Mouse (Mus musculus) spleen, adult 2 months (tissue): ENCODE data around the gene Lactbl1. TPM values are rescaled to one million over a fixed set of nuclear protein-coding genes. Genes with fewer than 3 reads are reported as not detected.

Source experiments
- DNase-seq, 2 experiments: peaks; one replicate each; pipeline versions ENCODE4 v3.0.0 to v3.0.0-alpha.2; 2012 to 2021; ENCODE audit warnings: low spot score in 2 of 2, low read depth in 1 of 2
- H3K27ac ChIP-seq: fragments of 200-500 bp; 2 replicates; pipeline ENCODE4 v1.5.1; 2012; ENCODE audit warnings: low read length, inconsistent platforms; ENCODE audit not compliant: insufficient read depth
- H3K27me3 ChIP-seq: fragments of 200-500 bp; 2 replicates; pipeline ENCODE4 v1.6.1; 2012; ENCODE audit warnings: mild to moderate bottlenecking, moderate library complexity, low read length, inconsistent platforms; ENCODE audit not compliant: control insufficient read depth, insufficient read depth
- H3K36me3 ChIP-seq: fragments of 200-500 bp; 2 replicates; pipeline ENCODE4 v1.6.1; 2012; ENCODE audit warnings: mild to moderate bottlenecking, low read length, inconsistent platforms; ENCODE audit not compliant: control insufficient read depth, insufficient read depth
- H3K4me1 ChIP-seq: fragments of 200-500 bp; 2 replicates; pipeline ENCODE4 v1.6.1; 2011; ENCODE audit warnings: inconsistent platforms; ENCODE audit not compliant: control insufficient read depth, insufficient read depth, insufficient read length
- H3K4me3 ChIP-seq: fragments of 200-500 bp; 2 replicates; pipeline ENCODE4 v1.5.1; 2011; ENCODE audit warnings: mild to moderate bottlenecking, inconsistent platforms; ENCODE audit not compliant: insufficient read depth, insufficient read length; ENCODE audit errors: extremely low read depth
- CTCF ChIP-seq: fragments of 200-500 bp; IDR thresholded peaks from 2 replicates; pipeline ENCODE4 v1.5.1; 2011; ENCODE audit warnings: mild to moderate bottlenecking, inconsistent platforms; ENCODE audit not compliant: insufficient read depth, insufficient read length, insufficient replicate concordance; ENCODE audit errors: extremely low read depth
- POLR2A ChIP-seq: fragments of 200-500 bp; IDR thresholded peaks from 2 replicates; pipeline ENCODE4 v1.6.1; 2011; ENCODE audit warnings: low read depth, low read length, inconsistent platforms
- WGBS: fragments of 180-500 bp; shearing (Covaris S2); methylation state at CpG from one replicate; pipeline ENCODE4 v1.1.7; 2018; 5-methylcytosine and 5-hydroxymethylcytosine counted together
- polyA plus RNA-seq: library from polyadenylated mRNA; depleted of rRNA; stranded (reverse); fragments of >200 nt; gene quantifications from 2 replicates; pipeline ENCODE4 v1.2.3, GENCODE M21; 2012; rRNA removed

Gene Lactbl1
- polyA plus RNA-seq = 0.49 and 0.65 TPM in 2 replicates

DNA sequence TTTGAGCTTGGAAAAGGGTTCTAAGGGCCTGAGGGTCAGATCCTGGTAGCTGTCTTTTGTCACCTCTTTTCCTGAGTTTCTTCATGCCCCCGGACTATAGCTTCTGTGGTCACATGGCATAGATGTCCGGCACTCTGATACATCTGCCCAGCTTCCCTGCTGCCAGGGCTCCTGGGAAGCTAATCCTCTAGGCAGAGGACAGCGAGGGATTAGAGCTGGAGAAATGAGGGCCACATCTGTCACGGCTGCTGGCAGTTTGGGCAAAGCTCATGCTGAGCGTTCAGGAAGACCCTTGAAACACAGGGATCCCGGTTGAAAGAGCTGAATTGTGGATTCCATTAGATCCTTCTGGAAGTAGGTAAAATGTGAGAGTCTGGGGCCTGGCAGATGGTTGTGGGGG is at the start of gene Lactbl1:
Gene Lactbl1, plus strand, starts transcription at position 234 of the 400 bp plus-strand sequence.
- Histone ChIP-seq H3K27me3 (no peaks in the 10 kb centered on the region), H3K36me3 (no peaks in the 10 kb centered on the region), H3K27ac (no peak within 1 kb of the TSS), H3K4me1 (peaks cover 5% of the 10 kb centered on the region; the same call in 1 of the 2 replicates), H3K4me3 (no peak within 1 kb of the TSS)
- no peak for DNase-seq
- TF ChIP-seq POLR2A (no peak), CTCF (no peak)
- 81% methylated on average over 6 of the region's 6 CpGs for WGBS

DNA sequence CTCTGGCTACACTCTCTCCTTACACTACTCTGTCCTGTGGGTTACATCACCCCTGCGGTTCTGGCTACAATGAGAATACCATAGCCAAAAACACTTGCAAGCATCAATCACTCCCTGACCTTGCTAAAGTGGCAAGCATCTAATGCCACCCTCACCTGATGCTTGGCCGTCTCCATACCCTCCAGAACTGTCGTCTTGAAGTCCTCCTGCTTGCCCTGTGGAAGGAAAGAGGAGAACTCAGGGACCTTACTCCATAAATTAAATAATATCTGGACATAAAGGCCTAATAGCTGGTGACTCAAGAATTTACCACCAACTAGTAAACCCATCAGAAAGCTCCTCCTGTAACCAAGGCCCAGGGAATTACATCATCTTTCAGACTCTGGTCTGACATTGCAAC is 40.5 kb upstream of the Lactbl1 start:
- 92% methylated on average over 3 of the region's 3 CpGs for WGBS
- Histone ChIP-seq H3K4me3 (no peak overlapping the region), H3K27me3 (no peaks in the 10 kb centered on the region), H3K4me1 (no peaks in the 10 kb centered on the region; the same call in 1 of the 2 replicates), H3K36me3 (peaks cover 2% of the 10 kb centered on the region), H3K27ac (no peak overlapping the region)
- TF ChIP-seq POLR2A = no peak
- TF ChIP-seq CTCF = no peak
- no peak for DNase-seq

DNA sequence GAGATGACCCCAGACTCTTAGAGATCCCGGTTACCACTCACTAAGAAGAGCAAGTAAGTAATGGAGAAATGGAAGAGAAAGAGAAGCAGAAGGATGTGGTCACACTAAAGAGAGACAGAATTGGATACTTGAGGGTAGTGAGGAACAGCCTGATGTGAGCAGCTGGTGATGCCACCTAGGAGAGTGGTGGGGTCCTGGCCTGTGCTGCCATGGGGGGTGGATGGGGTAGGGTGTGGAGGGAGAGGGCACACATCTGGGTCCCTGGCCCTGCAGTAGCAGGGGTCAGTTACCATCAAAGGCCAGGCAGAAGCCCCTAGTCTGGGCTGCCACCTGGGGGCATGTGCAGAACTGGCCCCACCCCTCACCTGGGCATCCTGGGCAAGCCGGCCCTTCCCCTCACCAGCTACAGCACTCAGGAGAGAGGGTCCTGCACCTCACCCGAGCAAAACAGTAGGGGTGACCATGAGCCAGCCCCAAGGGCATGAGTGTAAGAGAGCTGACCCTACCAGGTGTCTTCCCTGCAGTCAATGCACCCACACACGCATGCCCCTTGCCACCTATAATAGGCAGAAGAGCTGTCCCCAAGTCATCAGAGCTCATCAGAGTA is 35.1 kb upstream of the Lactbl1 start:
- H3K4me3 ChIP-seq = no peak overlapping the region
- 87% methylated on average over 4 of the region's 4 CpGs for WGBS
- H3K27ac ChIP-seq = no peak overlapping the region
- DNase-seq = no peak
- TF ChIP-seq CTCF (no peak), POLR2A (no peak)
- H3K27me3 ChIP-seq = no peaks in the 10 kb centered on the region
- no peaks in the 10 kb centered on the region; the same call in 1 of the 2 replicates for H3K4me1 ChIP-seq
- H3K36me3 ChIP-seq = peaks cover 4% of the 10 kb centered on the region

DNA sequence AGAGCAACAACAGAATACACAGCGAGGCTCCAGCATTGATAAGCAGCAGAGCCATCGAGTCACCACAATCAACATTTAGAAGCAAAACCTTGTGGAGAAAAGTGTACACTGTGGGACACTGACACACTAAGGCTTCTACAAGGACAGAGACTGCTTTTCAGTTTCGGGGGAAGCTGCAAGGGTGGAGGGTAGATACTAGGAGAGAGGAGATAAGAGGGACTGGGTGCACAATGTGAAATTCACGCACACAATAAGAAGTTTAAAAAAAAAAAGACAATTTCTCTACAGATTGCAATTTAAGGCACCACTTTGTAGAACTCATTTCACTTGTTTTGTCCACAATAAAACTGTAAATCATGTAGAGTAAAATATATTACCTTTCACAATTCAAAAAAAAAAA is 34.4 kb upstream of the Lactbl1 start:
- no peak overlapping the region for H3K4me3 ChIP-seq
- no peaks in the 10 kb centered on the region for H3K27me3 ChIP-seq
- peaks cover 4% of the 10 kb centered on the region for H3K36me3 ChIP-seq
- no peak overlapping the region for H3K27ac ChIP-seq
- WGBS = 85% methylated on average over 4 of the region's 4 CpGs
- TF ChIP-seq CTCF = no peak
- no peak for TF ChIP-seq POLR2A
- no peaks in the 10 kb centered on the region for H3K4me1 ChIP-seq
- no peak for DNase-seq

DNA sequence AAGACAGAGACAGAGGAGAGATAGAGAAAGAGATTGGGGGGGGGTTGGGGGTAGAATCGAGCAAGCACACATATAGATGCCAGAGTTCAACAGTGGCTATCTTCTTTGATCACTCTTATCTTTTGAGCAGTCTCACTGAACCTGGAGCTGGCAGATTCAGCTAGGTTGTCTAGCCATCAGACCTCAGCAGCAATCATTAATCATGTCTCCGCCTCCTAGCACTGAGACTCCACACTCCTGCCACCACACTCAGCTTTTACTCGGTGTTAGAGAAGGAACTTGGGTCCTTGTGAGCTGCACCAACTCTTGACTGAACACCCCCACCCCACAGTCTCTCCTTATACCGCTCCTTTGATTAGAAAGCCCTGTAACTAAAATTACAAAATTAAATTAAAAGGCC is 30.3 kb upstream of the Lactbl1 start:
- TF ChIP-seq POLR2A (no peak), CTCF (no peak)
- H3K4me1 ChIP-seq = no peaks in the 10 kb centered on the region
- WGBS = 68% methylated on average over 4 of the region's 4 CpGs
- no peaks in the 10 kb centered on the region for H3K27me3 ChIP-seq
- no peak for DNase-seq
- peaks cover 4% of the 10 kb centered on the region for H3K36me3 ChIP-seq
- no peak overlapping the region for H3K27ac ChIP-seq
- H3K4me3 ChIP-seq = no peak overlapping the region

DNA sequence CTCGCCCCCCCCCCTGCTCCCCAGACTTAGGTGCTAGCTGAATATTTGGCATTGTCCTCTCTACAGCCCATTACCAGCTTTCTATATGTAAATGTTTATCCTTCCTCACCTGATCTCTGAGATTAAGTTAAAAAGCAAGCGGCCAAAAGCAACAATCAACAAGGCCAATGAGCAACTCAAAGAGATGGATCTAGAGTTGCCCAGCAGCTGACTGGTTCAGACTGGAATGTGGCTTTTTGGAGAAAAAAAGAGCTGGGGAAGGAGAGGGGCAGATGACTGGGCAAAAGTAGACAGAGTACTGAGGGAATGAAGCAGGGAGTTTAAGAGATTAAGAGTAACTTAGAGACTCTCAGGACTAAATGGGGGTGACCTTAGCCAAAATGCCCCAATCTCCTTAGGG is 28.4 kb upstream of the Lactbl1 start:
- Histone ChIP-seq H3K27me3 (no peaks in the 10 kb centered on the region), H3K36me3 (peaks cover 4% of the 10 kb centered on the region), H3K27ac (no peak overlapping the region), H3K4me1 (no peaks in the 10 kb centered on the region), H3K4me3 (no peak overlapping the region)
- no peak for TF ChIP-seq POLR2A
- no peak for TF ChIP-seq CTCF
- no peak for DNase-seq
- WGBS = 97% methylated on average over 2 of the region's 2 CpGs

DNA sequence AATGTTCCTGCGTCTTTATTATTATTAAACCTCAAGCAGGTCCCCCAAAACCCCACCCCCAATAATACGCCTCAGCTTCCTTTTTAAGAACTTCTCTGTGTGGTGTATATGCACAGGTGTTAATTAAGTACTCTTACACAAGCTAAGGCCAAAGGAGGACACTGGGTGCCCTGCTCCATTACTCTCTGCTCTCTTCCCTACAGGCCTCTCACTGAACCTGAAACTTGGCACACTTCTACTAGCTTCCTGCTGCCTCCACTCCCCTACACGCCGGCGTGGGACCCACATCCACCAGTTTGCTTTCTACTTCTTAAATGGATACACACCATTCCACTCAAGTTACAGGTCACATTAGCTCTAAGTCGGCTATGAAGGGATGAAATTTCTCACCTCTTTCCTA is 27.2 kb upstream of the Lactbl1 start:
- WGBS = 65% methylated on average over 6 of the region's 6 CpGs
- Histone ChIP-seq H3K27ac (no peak overlapping the region), H3K4me1 (no peaks in the 10 kb centered on the region), H3K27me3 (no peaks in the 10 kb centered on the region), H3K4me3 (no peak overlapping the region), H3K36me3 (peaks cover 2% of the 10 kb centered on the region)
- DNase-seq = no peak
- no peak for TF ChIP-seq POLR2A
- TF ChIP-seq CTCF = no peak
